Mouse (Mus musculus) embryonic fibroblast, embryonic 13.5 days (primary cell): ENCODE measurements around the gene Xrcc2.

ENCODE experiments used
- CTCF ChIP-seq: IDR thresholded peaks from 2 replicates; pipeline ENCODE4 v1.5.1; 2011; ENCODE audit warnings: mild to moderate bottlenecking, control low read depth, low read length, moderate library complexity, borderline replicate concordance; ENCODE audit not compliant: insufficient read depth
- POLR2A ChIP-seq: IDR thresholded peaks from 2 replicates; pipeline ENCODE4 v1.6.1; 2011; ENCODE audit warnings: low read depth, mild to moderate bottlenecking, control low read depth, low read length, moderate library complexity

DNA sequence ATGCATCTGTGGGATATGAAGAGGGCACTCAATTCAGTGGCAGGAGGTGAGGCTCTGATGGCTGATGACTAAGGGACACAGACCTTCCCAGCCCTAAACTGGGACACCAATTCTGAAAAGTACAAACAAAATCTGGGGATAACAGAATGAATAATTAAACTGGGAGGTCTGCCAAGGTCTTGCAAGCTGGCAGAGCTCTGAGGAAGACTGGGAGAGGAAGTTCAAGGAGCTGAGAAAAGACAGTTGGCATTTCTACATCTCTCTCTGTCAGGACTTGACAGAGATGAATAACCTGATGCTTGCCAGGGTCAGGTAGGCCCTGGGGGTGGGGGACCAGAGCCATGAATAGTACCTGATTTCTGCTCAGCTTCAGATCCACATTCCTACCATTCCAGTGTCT, 45.9 kb upstream of the Xrcc2 start:
- TF ChIP-seq CTCF, result no peak
- no peak for TF ChIP-seq POLR2A
